Mouse (Mus musculus) embryonic fibroblast, embryonic 13.5 days (primary cell): ENCODE results near the gene Lsmem1.

Experiments
- CTCF ChIP-seq: IDR thresholded peaks from 2 replicates; pipeline ENCODE4 v1.5.1; 2011; ENCODE audit warnings: mild to moderate bottlenecking, control low read depth, low read length, moderate library complexity, borderline replicate concordance; ENCODE audit not compliant: insufficient read depth
- POLR2A ChIP-seq: IDR thresholded peaks from 2 replicates; pipeline ENCODE4 v1.6.1; 2011; ENCODE audit warnings: low read depth, mild to moderate bottlenecking, control low read depth, low read length, moderate library complexity

- no peak for TF ChIP-seq CTCF
- peak; percentile 100 for TF ChIP-seq POLR2A
These were observed 23.9 kb upstream of the Lsmem1 start for GRCm38 (mm10) chr12:40223082-40223619.
